Mouse (Mus musculus) midbrain, embryonic 11.5 days (tissue): ENCODE measurements around the gene Gm5475. TPM values are rescaled to one million over a fixed set of nuclear protein-coding genes. Genes with fewer than 3 reads are reported as not detected.
A peak's percentile ranks its signal among the peaks of the same experiment; 100 is the strongest.

Source experiments
- ATAC-seq: fragments of 200-750 bp; cut with Nextera tagmentation; 2 replicates; pipeline ENCODE4 v1.8.0; 2017; ENCODE audit warnings: moderate TSS enrichment, moderate library complexity; ENCODE audit not compliant: low FRiP score
- DNase-seq: peaks from one replicate; pipeline ENCODE4 v3.0.0; 2015; ENCODE audit warnings: low spot score; ENCODE audit errors: missing footprints
- H3K27ac ChIP-seq: fragments of 300-500 bp; sonication (generic); 2 replicates; pipeline ENCODE4 v1.5.1; 2014; ENCODE audit warnings: low read depth, low read length
- H3K27me3 ChIP-seq: fragments of 300-500 bp; sonication (generic); 2 replicates; pipeline ENCODE4 v1.6.1; 2014; ENCODE audit warnings: mild to moderate bottlenecking, low read length, moderate library complexity, mixed read lengths; ENCODE audit not compliant: control insufficient read depth, insufficient read depth
- H3K36me3 ChIP-seq: fragments of 300-500 bp; sonication (generic); 2 replicates; pipeline ENCODE4 v1.6.1; 2014; ENCODE audit warnings: mild to moderate bottlenecking, low read length, moderate library complexity, mixed read lengths; ENCODE audit not compliant: control insufficient read depth, insufficient read depth
- H3K4me1 ChIP-seq: fragments of 300-500 bp; sonication (generic); 2 replicates; pipeline ENCODE4 v1.6.1; 2014; ENCODE audit warnings: low read length; ENCODE audit not compliant: control insufficient read depth, insufficient read depth
- H3K4me2 ChIP-seq: fragments of 300-500 bp; sonication (generic); 2 replicates; pipeline ENCODE4 v1.6.1; 2014; ENCODE audit warnings: mild to moderate bottlenecking, moderate library complexity
- H3K4me3 ChIP-seq: fragments of 300-500 bp; sonication (generic); 2 replicates; pipeline ENCODE4 v1.5.1; 2014; ENCODE audit warnings: low read depth, low read length
- H3K9ac ChIP-seq: fragments of 300-500 bp; sonication (generic); 2 replicates; pipeline ENCODE4 v1.6.1; 2014; ENCODE audit warnings: low read length
- H3K9me3 ChIP-seq: fragments of 300-500 bp; sonication (generic); 2 replicates; pipeline ENCODE4 v1.6.1; 2016; ENCODE audit warnings: low read length; ENCODE audit not compliant: control insufficient read depth
- WGBS: fragments of 180-500 bp; shearing (Covaris S2); extraction: QIAGEN DNeasy Blood & Tissue Kit; methylation state at CpG from one replicate; pipeline ENCODE4 v1.1.7; 2014; 5-methylcytosine and 5-hydroxymethylcytosine counted together
- polyA plus RNA-seq: library from polyadenylated mRNA; unstranded; fragments of >200 nt; fragmentation: Nextera tagmentation; extraction: Ambion mirVana; gene quantifications from 2 replicates; pipeline ENCODE4 v1.2.1, GENCODE M21; 2014

The Gm5475 gene
- polyA plus RNA-seq, 1 experiment from 2014 or later: not detected

DNA sequence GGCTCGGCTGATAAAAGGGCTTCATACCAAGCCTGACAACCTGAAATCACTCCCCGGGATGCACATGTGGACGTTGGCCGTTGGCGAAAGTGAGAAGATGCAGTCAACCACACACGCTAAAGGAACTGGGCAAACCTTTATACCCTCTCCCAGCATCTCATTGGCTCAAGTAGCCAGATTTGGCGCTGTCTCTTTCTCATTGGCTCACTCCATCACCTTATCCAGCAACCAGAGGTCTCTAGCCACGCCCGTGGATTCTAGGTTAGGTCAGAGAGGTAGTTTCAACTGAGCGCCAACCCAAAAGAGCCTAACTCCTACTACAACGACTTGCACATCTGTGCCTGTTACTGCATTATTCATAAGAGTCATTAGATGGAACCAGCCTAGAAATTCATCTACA is 30.5 kb downstream of the Gm5475 start:
- H3K9me3 ChIP-seq: no peaks in the 10 kb centered on the region
- H3K4me2 ChIP-seq: no peak overlapping the region
- no peak for DNase-seq
- no peaks in the 10 kb centered on the region for H3K27me3 ChIP-seq
- WGBS: 83% methylated on average over 11 of the region's 11 CpGs
- no peaks in the 10 kb centered on the region for H3K4me1 ChIP-seq
- H3K4me3 ChIP-seq: no peak overlapping the region
- no peak for ATAC-seq
- no peak overlapping the region for H3K27ac ChIP-seq
- no peaks in the 10 kb centered on the region for H3K36me3 ChIP-seq
- no peak overlapping the region for H3K9ac ChIP-seq

DNA sequence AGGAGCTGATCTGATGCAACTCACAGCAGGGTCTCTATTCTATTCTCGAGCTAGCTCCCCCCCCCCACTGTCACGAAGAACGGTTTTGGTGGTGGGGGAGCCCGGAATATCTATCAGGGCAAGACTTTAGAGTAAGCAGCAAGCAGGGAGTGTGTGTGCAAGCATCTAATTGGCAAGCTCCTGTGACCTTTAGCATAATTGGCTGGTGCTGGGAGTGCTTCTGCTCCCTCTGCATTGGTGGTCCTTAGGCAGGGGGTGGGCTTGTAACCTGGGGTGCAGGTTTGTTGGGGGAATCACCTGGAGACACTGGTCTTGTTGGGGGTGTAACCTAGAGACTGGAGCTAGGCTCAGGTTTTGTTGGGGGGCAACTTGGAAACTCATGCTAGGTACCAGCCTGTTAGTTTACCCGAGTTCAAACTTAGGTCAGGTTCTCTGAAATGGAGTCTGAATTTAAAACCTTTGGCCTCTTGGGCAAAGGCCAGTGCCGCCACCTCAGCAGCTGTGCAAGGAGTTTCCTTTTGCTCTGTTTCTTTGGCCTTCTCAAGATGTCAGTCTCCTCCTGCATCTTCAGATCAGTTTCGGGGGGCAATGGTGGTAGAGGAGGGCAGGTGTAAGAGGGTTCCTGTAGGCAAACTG is 34.5 kb downstream of the Gm5475 start:
- Histone ChIP-seq H3K4me2 (no peak overlapping the region), H3K27ac (no peak overlapping the region), H3K4me3 (no peak overlapping the region), H3K9me3 (no peaks in the 10 kb centered on the region), H3K4me1 (no peaks in the 10 kb centered on the region), H3K9ac (no peak overlapping the region), H3K36me3 (no peaks in the 10 kb centered on the region), H3K27me3 (no peaks in the 10 kb centered on the region)
- DNase-seq: no peak
- no peak for ATAC-seq
- 60% methylated on average over 7 of the region's 7 CpGs for WGBS

DNA sequence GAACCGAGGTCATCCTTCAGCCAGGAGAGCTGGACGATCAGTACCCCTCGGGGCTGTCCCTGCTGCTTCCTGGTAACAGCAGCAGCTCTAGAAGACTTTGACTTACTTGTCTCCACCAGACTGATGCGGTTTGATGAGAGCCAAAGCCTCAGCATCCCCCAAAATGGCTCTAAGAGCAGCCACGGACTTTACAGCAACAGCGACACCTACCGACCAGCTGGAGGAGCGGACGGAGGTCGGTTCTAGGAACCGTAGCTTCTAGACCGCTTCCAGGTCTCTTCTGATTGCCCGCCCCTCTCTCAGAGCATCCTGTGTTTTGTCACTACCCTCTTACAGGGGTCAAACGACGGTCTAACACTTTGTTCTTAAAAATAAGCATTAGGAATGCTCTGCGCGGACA is 35.4 kb downstream of the Gm5475 start:
- H3K9me3 ChIP-seq: no peaks in the 10 kb centered on the region

DNA sequence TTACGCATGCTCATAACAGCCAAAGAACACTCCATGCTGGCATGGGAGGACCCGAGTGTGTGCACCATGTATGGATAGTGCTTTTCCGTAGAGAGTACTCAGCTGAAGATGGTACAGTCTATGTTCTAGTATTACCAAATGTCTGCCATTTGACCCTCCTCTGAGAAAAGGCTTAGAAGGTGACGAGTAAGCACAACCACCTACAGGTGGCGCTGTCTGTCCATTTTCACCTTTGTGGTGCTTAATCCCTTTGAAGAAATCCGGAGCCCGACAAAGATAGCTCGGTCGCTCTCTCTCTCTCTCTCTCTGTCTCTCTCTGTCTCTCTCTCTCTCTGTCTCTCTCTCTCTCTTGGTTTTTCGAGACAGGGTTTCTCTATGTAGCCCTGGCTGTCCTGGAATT is 36.1 kb downstream of the Gm5475 start:
- no peak overlapping the region for H3K4me3 ChIP-seq
- H3K4me1 ChIP-seq: no peaks in the 10 kb centered on the region
- no peaks in the 10 kb centered on the region for H3K9me3 ChIP-seq
- no peak overlapping the region for H3K9ac ChIP-seq
- H3K27me3 ChIP-seq: no peaks in the 10 kb centered on the region
- ATAC-seq: no peak
- 45% methylated on average over 10 of the region's 10 CpGs for WGBS
- no peak overlapping the region for H3K4me2 ChIP-seq
- peak; percentile 89 for DNase-seq
- no peak overlapping the region for H3K27ac ChIP-seq
- no peaks in the 10 kb centered on the region for H3K36me3 ChIP-seq

More for the DNA sequence above, 35.4 kb downstream of the Gm5475 start:
- Histone ChIP-seq H3K4me1 (no peaks in the 10 kb centered on the region), H3K36me3 (no peaks in the 10 kb centered on the region), H3K4me3 (no peak overlapping the region), H3K27ac (no peak overlapping the region), H3K9ac (no peak overlapping the region), H3K4me2 (no peak overlapping the region), H3K27me3 (no peaks in the 10 kb centered on the region)
- 8% methylated on average over 17 of the region's 17 CpGs for WGBS
- ATAC-seq (peak; percentile 35; the same call in 1 of the 2 replicates), DNase-seq (peak; percentile 97)

DNA sequence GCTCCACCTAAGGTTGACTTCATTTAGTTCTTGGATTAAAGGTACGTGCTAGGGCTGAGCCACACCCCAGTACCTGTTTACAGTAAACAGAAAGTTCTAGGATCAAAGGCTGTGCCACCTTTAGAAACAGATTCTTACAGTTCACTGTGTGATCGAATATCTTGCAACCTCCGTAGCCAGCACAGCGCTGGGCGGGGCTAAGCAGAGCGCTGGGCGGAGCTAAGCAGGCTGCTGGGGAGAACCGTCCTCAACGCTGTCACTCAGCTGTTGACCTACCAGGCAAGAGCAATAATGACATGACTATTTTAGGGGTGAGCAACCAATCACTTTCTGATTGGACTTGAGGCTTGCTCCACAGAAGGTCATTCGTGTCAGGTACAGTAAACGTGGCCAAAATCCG is 39.0 kb downstream of the Gm5475 start:
- Histone ChIP-seq H3K4me1 (no peaks in the 10 kb centered on the region), H3K9me3 (no peaks in the 10 kb centered on the region), H3K27ac (no peak overlapping the region), H3K4me2 (peak overlapping the region; percentile 3; the same call in 1 of the 2 replicates), H3K4me3 (no peak overlapping the region), H3K36me3 (no peaks in the 10 kb centered on the region), H3K27me3 (no peaks in the 10 kb centered on the region), H3K9ac (no peak overlapping the region)
- no peak for DNase-seq
- 0 out of 2 replicates have a peak, but pooled peaks have one; percentile 33 for ATAC-seq
- WGBS: 11% methylated on average over 12 of the region's 12 CpGs

DNA sequence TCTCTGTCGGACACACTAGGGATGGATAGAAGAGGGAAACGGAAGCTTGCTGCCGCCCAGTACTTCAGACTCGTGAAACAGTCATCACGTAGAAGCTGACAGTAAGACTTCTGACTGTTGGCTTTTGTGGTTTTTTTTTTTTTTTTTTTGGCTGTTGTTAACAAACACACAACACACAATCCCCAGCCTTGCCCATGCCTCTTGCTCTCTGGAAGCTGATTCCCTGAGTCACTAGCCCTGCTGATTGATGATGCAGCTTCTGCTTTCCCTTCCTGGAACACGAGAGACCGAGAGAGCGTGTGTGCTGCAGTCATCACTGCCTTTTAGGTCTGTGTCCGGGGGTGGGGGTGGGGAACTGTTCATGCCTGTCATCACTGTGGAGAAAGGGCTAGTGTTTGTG is 39.7 kb downstream of the Gm5475 start:
- 84% methylated on average over 9 of the region's 9 CpGs for WGBS
- Histone ChIP-seq H3K27me3 (no peaks in the 10 kb centered on the region), H3K27ac (no peak overlapping the region), H3K4me2 (no peak overlapping the region), H3K4me3 (no peak overlapping the region), H3K4me1 (no peaks in the 10 kb centered on the region), H3K9ac (no peak overlapping the region), H3K36me3 (no peaks in the 10 kb centered on the region), H3K9me3 (no peaks in the 10 kb centered on the region)
- DNase-seq: no peak
- no peak for ATAC-seq

DNA sequence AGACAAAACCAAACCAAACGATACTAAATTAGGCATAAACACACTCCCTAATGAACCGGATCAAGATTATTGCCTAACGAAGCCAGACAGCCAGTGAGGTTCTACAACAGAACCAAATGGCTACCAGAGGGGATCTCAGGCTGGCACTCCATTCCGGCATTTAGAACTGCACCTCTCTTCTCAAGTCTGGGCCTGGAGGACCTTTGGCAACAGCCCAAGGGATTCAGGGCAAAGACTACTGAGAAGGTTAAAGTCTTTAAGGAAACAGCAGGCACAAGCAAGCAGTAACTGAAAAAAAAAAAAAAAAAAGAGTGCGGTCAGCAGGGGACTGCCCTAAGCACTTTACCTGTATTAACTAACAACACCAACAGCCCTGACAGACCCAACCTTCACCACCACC is 40.1 kb downstream of the Gm5475 start:
- Histone ChIP-seq H3K4me3 (no peak overlapping the region), H3K27ac (no peak overlapping the region), H3K27me3 (no peaks in the 10 kb centered on the region), H3K4me2 (no peak overlapping the region), H3K36me3 (no peaks in the 10 kb centered on the region), H3K9me3 (no peaks in the 10 kb centered on the region), H3K9ac (no peak overlapping the region), H3K4me1 (no peaks in the 10 kb centered on the region)
- no peak for DNase-seq
- ATAC-seq: no peak
- 86% methylated on average over 4 of the region's 5 CpGs for WGBS

DNA sequence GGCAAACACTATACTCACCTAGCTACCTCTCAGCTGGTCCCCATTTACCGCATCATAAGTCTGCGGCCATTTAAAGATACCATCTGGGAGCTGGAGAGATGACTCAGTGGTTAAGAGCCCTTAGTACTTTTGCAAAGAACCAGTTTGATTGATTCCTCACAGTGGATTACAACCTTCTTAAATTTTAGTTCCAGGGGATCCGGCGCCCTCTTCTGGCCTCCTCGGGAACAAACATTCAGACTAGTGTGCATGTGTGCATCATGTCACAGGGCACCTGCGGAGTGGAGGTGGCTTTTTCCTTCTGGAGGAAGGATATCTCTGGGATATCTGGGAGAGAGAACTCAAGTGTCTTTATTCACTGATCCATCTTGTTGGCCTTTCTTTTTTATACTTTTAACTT is 41.8 kb downstream of the Gm5475 start:
- H3K4me1 ChIP-seq: peaks cover 6% of the 10 kb centered on the region; the same call in 1 of the 2 replicates
- no peak overlapping the region for H3K27ac ChIP-seq
- H3K27me3 ChIP-seq: no peaks in the 10 kb centered on the region
- H3K9ac ChIP-seq: no peak overlapping the region
- 27% methylated on average over 6 of the region's 6 CpGs for WGBS
- DNase-seq (no peak), ATAC-seq (no peak)
- no peak overlapping the region for H3K4me3 ChIP-seq
- H3K36me3 ChIP-seq: no peaks in the 10 kb centered on the region
- no peak overlapping the region for H3K4me2 ChIP-seq
- no peaks in the 10 kb centered on the region for H3K9me3 ChIP-seq

DNA sequence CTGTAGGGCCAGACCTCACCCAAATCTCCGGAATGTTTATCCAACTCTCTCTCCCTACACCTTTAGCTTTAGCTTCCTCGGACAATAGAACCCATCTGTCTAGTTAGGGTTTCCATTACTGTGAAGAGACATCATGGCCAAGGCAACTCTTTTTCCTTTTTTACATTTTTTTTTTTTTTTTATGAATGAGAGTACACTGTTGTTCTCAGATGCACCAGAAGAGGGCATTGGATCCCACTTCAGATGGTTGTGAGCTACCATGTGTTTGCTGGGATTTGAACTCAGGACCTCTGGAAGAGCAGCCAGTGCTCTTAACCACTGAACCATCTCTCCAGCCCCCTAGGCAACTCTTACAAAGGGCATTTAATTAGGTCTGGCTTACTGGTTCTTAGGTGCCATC is 43.5 kb downstream of the Gm5475 start:
- H3K4me1 ChIP-seq: peaks cover 12% of the 10 kb centered on the region
- H3K9ac ChIP-seq: no peak overlapping the region
- H3K4me2 ChIP-seq: no peak overlapping the region
- H3K27me3 ChIP-seq: no peaks in the 10 kb centered on the region
- no peak overlapping the region for H3K4me3 ChIP-seq
- H3K27ac ChIP-seq: no peak overlapping the region
- H3K36me3 ChIP-seq: no peaks in the 10 kb centered on the region
- DNase-seq (no peak), ATAC-seq (no peak)
- H3K9me3 ChIP-seq: no peaks in the 10 kb centered on the region
- 73% methylated on average over 2 of the region's 2 CpGs for WGBS
